Mouse (Mus musculus) C2C12 (cell line): Measurements from ENCODE around the gene Prrc2b. TPM values are rescaled to one million over a fixed set of nuclear protein-coding genes. Genes with fewer than 3 reads are reported as not detected.

Experiments
- H3K27me3 ChIP-seq: one replicate; pipeline ENCODE4 v1.6.1; 2011; ENCODE audit not compliant: control insufficient read depth, insufficient read depth, insufficient read length
- H3K36me3 ChIP-seq: one replicate; pipeline ENCODE4 v1.6.1; 2011; ENCODE audit not compliant: control insufficient read depth, insufficient read depth
- H3K4me3 ChIP-seq: one replicate; pipeline ENCODE4 v1.5.1; 2011; ENCODE audit warnings: mild to moderate bottlenecking, control low read depth; ENCODE audit not compliant: poor library complexity, insufficient read depth, severe bottlenecking
- H3K79me2 ChIP-seq: one replicate; pipeline ENCODE4 v1.6.1; 2011; ENCODE audit not compliant: control insufficient read depth, insufficient read depth
- H3K79me3 ChIP-seq: one replicate; pipeline ENCODE4 v1.6.1; 2011; ENCODE audit warnings: low read depth, control low read depth
- H3ac ChIP-seq: one replicate; pipeline ENCODE3; 2011; ENCODE audit warnings: low read depth; ENCODE audit not compliant: control insufficient read depth, insufficient read length
- CEBPB ChIP-seq: IDR thresholded peaks from one replicate; pipeline ENCODE4 v1.6.1; 2011; ENCODE audit warnings: low read depth, mild to moderate bottlenecking, control low read depth, moderate library complexity
- CTCF ChIP-seq: IDR thresholded peaks from one replicate; pipeline ENCODE4 v1.5.1; 2011; ENCODE audit not compliant: control insufficient read depth, insufficient read depth, insufficient read length
- FOSL1 ChIP-seq: IDR thresholded peaks from one replicate; pipeline ENCODE4 v1.8.0; 2011; ENCODE audit warnings: mild to moderate bottlenecking, low read length; ENCODE audit not compliant: poor library complexity, insufficient read depth, severe bottlenecking
- MAX ChIP-seq: IDR thresholded peaks from one replicate; pipeline ENCODE4 v1.6.1; 2011; ENCODE audit warnings: mild to moderate bottlenecking, control low read depth
- MYOD1 ChIP-seq: IDR thresholded peaks from one replicate; pipeline ENCODE4 v1.6.1; 2011; ENCODE audit warnings: low read depth; ENCODE audit not compliant: control insufficient read depth, insufficient read length
- MYOG ChIP-seq: IDR thresholded peaks from one replicate; pipeline ENCODE4 v1.6.1; 2011; ENCODE audit not compliant: control insufficient read depth, insufficient read length; ENCODE audit errors: extremely low read depth
- USF1 ChIP-seq: IDR thresholded peaks from one replicate; pipeline ENCODE4 v1.6.1; 2011; ENCODE audit warnings: low read depth, mild to moderate bottlenecking, control low read depth, moderate library complexity
- polyA plus RNA-seq: library from polyadenylated mRNA; unstranded; fragments of >200 nt; fragmentation: generic; extraction: Trizol; gene quantifications from one replicate; pipeline ENCODE4 v1.2.1, GENCODE M21; 2012; ENCODE audit warnings: missing spikeins

Gene Prrc2b
- polyA plus RNA-seq, 1 experiment: 45.0 TPM

DNA sequence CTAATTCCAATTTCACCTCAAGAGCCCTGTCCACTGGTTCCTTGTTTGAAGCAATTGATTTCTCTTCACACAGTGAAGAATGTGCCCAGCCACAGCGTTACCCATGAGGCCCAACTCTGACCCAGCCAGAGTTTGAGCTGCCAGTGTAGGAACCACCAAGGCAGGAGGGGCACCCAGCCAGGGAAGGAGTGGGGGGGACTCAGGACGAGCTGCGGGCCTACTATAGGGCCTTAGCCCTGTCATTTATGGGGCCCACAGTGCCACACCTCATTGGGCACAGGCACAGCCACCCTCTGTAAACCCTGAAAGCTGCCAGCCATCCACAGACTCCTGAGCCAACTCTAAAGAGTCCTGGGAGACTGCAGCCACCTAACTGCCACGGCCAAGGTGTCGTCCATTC lies 103.7 kb downstream of the Prrc2b start:
- Histone ChIP-seq H3K27me3 (no peaks in the 10 kb centered on the region), H3K36me3 (peaks cover 69% of the 10 kb centered on the region), H3ac (no peak overlapping the region), H3K79me2 (peaks cover 17% of the 10 kb centered on the region), H3K4me3 (no peak overlapping the region), H3K79me3 (peaks cover 12% of the 10 kb centered on the region)
- no peak for TF ChIP-seq MYOD1
- no peak for TF ChIP-seq FOSL1
- no peak for TF ChIP-seq USF1
- no peak for TF ChIP-seq CEBPB
- TF ChIP-seq MAX: no peak

DNA sequence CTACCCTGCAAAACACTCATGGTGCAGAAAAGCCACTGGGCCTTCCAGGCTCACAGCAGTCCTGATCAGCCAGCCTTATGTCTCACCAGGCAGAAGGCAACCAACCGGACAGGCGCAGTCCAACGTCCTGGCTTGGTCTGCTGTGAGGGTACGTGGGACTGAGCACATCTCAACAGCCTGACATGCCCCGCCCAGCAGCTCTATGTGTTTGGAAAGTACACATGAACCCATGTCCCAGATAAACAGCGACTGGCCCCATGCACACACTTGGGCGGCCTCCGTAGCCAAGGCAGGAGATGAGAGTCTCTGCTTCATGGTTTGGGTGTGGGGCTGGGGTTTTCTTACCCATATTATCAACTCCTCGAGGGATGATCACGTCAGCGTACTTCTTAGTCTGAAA lies 105.4 kb downstream of the Prrc2b start:
- Histone ChIP-seq H3K4me3 (no peak overlapping the region), H3K79me2 (peaks cover 20% of the 10 kb centered on the region), H3K27me3 (no peaks in the 10 kb centered on the region), H3K36me3 (peaks cover 69% of the 10 kb centered on the region), H3K79me3 (peaks cover 12% of the 10 kb centered on the region), H3ac (no peak overlapping the region)
- TF ChIP-seq MYOG (no peak), USF1 (no peak), CTCF (no peak), MAX (no peak), FOSL1 (no peak), MYOD1 (no peak), CEBPB (no peak)

DNA sequence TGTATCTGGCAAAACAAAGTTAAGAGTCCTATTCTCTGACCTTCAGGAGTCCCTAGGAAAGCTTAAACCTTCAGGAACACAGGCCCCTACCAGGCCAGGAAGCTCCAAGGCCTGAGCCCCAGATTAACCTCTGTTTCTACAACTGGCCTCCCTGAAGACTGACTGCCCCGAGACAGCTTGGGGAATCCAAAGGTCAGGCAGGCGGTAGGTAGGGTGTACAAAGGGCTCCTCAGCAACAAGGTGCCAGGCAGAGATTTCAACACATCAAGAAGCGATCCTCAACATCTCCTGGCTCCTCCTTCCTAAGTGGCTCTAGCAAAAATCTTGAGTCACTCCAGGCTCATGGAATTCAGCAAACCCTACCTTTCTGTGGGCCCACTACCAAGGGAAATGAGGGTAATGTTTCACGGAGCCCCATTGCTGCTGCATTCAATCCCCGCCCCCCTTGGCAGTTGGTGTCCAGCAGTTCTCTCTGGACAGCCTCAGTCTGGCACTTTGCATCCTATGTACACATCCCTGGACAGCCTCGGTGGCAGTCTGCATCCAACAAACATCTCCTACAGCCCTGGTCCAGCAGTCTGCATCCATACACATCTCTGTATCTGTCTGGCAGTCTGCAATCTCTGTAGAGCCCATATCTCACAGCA lies 108.1 kb downstream of the Prrc2b start:
- no peak for TF ChIP-seq MAX
- TF ChIP-seq MYOD1: no peak
- no peak for TF ChIP-seq CTCF
- TF ChIP-seq USF1: no peak
- TF ChIP-seq CEBPB: no peak
- TF ChIP-seq MYOG: no peak
- no peak for TF ChIP-seq FOSL1
- peak overlapping the region; percentile 40 for H3ac ChIP-seq
- peaks cover 12% of the 10 kb centered on the region for H3K79me3 ChIP-seq
- H3K36me3 ChIP-seq: peaks cover 43% of the 10 kb centered on the region
- peaks cover 20% of the 10 kb centered on the region for H3K79me2 ChIP-seq
- no peaks in the 10 kb centered on the region for H3K27me3 ChIP-seq
- peak overlapping the region; percentile 71 for H3K4me3 ChIP-seq

DNA sequence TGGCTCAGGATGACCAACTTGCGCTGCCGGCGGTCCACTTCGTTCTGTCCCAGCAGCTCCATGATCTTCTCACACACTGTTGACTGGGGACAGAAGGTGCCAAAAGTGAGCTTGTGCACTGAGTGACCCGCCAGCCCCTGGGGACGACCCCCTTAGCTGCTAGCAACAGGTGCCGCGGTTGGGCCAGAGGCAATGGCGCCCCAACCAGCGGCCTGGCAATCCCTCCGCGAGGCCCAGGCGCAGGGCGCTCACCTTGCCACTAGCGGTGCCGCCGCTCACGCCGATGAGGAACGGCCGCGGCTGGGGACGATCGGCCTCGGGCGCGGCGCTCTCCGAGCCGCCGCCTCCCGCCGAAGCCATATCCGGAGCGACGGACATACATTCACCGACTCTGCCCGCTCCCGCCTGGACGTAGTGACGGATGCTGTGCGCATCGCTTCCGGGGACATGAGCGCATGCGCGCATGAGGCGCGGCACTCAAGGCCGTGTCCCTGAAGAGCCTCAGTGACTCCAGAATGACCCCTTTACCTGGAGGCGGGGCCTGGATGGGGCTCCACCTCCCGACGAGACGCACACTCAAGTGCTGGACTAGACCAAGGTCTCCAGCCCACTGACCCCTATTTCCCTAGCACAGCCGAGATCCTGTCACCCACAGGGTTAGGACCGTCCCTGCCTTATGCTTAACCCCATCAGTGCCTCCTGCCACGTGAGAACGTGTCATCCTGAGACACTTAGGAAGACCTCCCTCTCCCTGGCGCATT lies 109.0 kb downstream of the Prrc2b start, which contains the start of gene Uck1:
Gene Uck1 (minus strand): TSS at position 503 of the 761 bp plus-strand sequence.
- Histone ChIP-seq H3K4me3 (peak within 1 kb of the TSS; percentile 71), H3K79me2 (peaks cover 20% of the 10 kb centered on the region), H3ac (peak within 1 kb of the TSS; percentile 95), H3K36me3 (peaks cover 34% of the 10 kb centered on the region), H3K27me3 (no peaks in the 10 kb centered on the region), H3K79me3 (peaks cover 12% of the 10 kb centered on the region)
- peak; percentile 84 for TF ChIP-seq MAX
- TF ChIP-seq MYOD1: no peak
- no peak for TF ChIP-seq CEBPB
- no peak for TF ChIP-seq MYOG
- TF ChIP-seq FOSL1: no peak

DNA sequence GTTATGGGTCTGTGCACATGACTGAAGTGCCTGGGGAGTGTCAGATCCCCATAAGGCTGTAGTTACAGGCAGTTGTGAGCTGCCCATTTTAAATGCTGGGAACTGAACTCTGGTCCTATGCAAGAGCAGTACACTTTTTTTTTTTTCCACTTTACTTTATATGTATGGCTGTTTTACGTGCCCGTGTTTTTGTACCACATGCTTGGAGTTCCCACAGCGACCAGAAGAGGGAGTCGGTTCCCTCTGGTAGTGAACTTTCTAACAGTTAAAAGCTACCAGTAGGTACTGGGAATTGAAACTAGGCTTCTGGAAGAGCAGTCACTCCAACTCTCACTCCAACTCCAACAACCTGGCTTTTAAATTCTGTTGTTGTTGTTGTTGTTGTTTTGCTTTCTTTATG lies 109.8 kb downstream of the Prrc2b start:
- Histone ChIP-seq H3K4me3 (no peak overlapping the region), H3K27me3 (peaks cover 3% of the 10 kb centered on the region), H3K79me3 (peaks cover 12% of the 10 kb centered on the region), H3K79me2 (peaks cover 20% of the 10 kb centered on the region), H3K36me3 (peaks cover 32% of the 10 kb centered on the region), H3ac (no peak overlapping the region)
- TF ChIP-seq MAX (no peak), CTCF (no peak), FOSL1 (no peak), USF1 (no peak), MYOD1 (no peak), CEBPB (no peak), MYOG (no peak)

DNA sequence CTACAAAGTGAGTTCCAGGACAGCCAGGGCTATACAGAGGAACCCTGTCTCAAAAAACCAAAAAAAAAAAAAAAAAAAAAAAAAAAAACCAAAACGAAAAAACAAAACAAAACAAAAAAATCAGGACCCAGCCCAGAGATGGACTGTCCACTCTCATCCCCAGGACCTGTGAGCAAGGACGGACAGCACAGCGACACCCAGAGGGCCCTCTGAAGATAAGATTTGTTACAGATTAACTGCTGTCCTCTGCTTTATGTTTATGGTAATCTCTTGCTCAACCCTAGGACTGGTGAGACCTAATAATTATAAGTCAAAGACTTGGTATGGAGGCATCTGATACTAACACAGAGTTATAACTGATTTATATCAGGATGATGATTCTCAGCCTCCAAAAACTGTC lies 124.9 kb downstream of the Prrc2b start:
- H3K4me3 ChIP-seq: no peak overlapping the region
- no peaks in the 10 kb centered on the region for H3K27me3 ChIP-seq
- TF ChIP-seq FOSL1 (no peak), USF1 (no peak), MYOG (no peak)
- H3K36me3 ChIP-seq: peaks cover 33% of the 10 kb centered on the region
- no peak overlapping the region for H3ac ChIP-seq
- H3K79me2 ChIP-seq: no peaks in the 10 kb centered on the region
- H3K79me3 ChIP-seq: no peaks in the 10 kb centered on the region
